Mouse (Mus musculus): ENCODE data around the gene Napa. TPM values are rescaled to one million over a fixed set of nuclear protein-coding genes. Genes with fewer than 3 reads are reported as not detected.

Napa gene
- 166 and 199 TPM in 2 replicates for polyA plus RNA-seq (2012; rRNA removed; ENCODE audit: low replicate concordance)

DNA sequence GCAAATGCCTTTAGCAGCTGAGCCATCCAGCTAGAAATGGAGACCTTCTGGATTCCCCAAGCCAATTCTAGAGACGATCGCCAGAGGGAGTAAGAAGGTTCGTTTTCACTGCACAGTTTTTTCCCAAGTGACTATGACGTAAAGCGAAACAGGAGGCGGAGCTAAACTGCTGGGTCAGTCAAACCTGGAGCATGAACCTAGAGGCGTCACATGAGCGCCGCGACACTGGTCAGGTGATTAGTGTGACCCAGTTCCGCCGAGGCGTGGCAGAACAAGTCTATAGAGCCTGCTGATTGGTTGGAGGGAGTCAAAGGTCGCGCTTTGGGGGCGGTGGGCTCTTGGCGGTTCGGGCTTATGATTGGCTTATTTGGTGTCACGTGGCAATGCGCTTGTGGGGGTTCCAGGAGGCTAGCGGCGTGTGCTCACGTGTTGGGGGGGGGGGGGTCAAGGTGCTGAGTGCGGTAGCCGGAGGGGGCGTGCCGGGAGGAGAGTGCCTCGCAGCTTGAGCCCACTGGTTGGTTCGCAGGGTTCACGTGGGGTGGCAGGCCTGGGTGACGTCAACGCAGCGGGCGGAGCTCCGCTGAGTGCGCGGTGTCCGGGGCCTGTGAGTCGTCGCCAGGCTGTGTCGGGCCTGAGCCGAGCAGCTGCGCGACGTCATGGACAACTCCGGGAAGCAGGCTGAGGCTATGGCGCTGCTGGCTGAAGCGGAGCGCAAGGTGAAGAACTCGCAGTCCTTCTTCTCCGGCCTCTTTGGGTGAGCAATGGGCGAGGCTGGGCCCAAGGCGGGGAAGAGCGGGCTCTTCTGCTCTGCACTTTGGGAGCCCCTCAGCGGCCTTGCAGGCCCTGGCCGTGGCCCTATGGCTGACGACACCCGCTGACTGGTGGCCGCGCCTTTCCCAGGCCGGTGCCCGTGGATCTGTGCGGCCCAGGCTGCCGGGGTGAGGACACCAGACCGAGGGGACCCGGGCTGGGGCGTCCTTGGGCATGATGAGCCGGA lies at the start of gene Napa:
TSS of gene Napa (plus strand) at position 438 of the 997 bp plus-strand sequence.

DNA sequence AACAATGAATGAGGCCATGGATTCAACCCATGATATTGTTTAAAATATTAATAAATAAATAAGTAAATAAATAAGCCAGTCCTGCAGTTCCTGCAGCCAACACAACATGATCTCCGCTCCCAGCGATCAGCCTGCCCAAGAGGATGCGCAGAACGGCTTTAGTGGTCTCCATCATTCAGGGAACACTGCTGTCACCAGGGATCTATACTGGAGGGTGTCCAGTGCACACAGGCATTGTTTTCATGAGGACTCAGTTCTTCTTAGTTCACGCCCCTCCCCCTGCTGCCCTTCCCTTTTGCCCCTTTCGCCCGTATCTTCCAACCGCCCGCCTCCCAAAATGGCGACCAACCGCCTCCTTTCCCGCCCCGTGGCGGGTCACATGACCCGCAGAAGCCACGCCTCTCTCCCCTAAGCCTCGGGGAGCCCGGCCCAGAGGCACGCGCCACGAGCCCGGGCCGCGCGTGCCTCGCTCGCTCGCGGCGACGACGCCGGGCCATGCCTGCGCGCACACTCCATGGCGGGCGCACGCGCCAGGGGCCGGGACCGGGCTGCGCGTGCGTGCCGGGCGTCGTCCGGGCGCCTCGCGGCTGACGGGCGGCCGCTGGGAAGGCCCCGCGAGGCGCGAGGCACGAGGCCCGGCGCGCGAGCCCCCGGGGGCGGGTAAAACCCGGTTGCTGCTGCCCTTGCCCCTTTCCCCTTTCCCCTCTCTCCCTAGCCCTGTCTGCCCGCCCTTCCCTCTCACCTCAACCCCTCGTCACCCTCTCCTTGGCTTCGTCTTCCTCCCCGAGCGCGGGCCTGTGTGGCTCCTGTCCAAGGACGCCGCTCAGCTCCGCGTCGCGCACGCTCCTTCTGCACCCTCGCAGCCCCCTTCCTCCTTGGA lies 36.8 kb upstream of the Napa start, which contains the start of gene Zfp541:
TSS of gene Zfp541 (plus strand) at position 596 of the 880 bp plus-strand sequence.

DNA sequence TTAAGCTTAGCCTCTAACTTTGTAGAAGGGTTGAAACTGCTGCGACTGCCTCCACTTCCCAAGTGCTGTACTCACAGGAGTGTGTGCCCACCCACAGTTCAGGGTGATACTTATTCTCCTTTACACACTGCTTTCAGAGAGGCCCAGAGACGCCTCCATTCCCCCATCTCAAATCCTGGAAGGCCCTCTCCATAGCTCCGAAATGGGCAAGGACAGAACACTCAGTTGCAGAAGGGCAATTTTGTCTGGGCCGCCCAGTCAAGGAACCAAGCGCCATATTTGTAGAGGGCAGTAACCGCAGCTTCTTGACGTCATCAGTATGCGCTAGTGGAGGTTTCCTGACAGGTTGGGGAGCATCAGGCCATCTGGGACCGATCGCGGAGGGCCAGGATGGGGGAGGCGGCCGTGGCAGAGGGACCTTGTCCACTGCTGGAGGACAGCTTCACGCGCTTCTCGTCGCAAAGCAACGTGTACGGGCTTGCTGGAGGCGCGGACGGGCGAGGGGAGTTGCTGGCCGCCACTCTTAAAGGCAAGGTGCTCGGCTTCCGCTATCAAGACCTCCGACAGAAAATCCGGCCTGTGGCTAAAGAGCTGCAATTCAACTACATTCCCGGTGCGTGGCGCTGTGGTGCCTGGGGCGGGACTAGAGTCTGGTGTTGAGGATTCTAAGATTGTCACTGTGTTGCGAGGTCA lies 21.5 kb downstream of the Napa start, which contains the start of gene Kptn:
TSS of gene Kptn (plus strand) at position 327 of the 693 bp plus-strand sequence.

DNA sequence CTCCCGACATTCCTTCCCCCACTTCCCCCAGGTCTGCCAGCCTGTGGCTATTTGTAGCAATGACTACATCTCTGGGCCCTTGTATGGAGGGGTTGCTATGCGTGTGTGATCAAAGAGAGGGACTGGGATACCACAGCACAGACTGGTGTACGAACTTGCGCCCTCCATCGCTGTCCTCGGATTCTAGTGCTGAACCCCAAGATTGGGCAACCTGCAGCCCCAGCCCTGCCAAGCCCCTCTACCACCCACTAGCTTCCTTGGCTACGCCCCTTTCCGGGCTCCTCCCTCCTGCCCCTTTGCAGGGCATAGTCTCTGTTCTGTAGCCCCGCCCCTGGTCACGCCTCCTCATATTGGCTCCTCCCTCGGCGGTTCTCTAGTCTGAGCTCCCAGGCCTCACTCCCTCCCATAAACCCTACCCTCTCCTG lies 31.2 kb downstream of the Napa start, which contains the start of gene Slc8a2:
TSS of gene Slc8a2 (plus strand) at position 406 of the 425 bp plus-strand sequence.

Other genes starting within 250 kb of the Napa start
- not detected in 2 replicates for gene Crx, start 218.5 kb upstream of the Napa start, polyA plus RNA-seq (2012; rRNA removed; ENCODE audit: low replicate concordance)
- not detected in 2 replicates for gene Crxos, start 215.8 kb upstream of the Napa start, polyA plus RNA-seq (2012; rRNA removed; ENCODE audit: low replicate concordance)
- 232 and 417 TPM in 2 replicates for gene Selenow, start 176.1 kb upstream of the Napa start, polyA plus RNA-seq (2012; rRNA removed; ENCODE audit: low replicate concordance)
- 49.3 and 70.6 TPM in 2 replicates for gene Nop53, start 152.4 kb upstream of the Napa start, polyA plus RNA-seq (2012; rRNA removed; ENCODE audit: low replicate concordance)
- gene Ehd2, start 130.9 kb upstream of the Napa start, polyA plus RNA-seq (2012; rRNA removed; ENCODE audit: low replicate concordance), result 13.9 and 16.5 TPM in 2 replicates
- 21.7 and 24.8 TPM in 2 replicates for gene Bicra, start 50.5 kb upstream of the Napa start, polyA plus RNA-seq (2012; rRNA removed; ENCODE audit: low replicate concordance)
- gene Zfp541, start 36.6 kb upstream of the Napa start, polyA plus RNA-seq (2012; rRNA removed; ENCODE audit: low replicate concordance), result 0.04 TPM in 1 of 2 replicates, not detected in the other
- 13.4 and 26.8 TPM in 2 replicates for gene Kptn, start 21.4 kb downstream of the Napa start, polyA plus RNA-seq (2012; rRNA removed; ENCODE audit: low replicate concordance)
- 1.4 and 1.8 TPM in 2 replicates for gene Slc8a2, start 31.4 kb downstream of the Napa start, polyA plus RNA-seq (2012; rRNA removed; ENCODE audit: low replicate concordance)
- gene Meis3, start 76.6 kb downstream of the Napa start, polyA plus RNA-seq (2012; rRNA removed; ENCODE audit: low replicate concordance), result 17.4 and 19.3 TPM in 2 replicates
- gene Dhx34, start 123.6 kb downstream of the Napa start, polyA plus RNA-seq (2012; rRNA removed; ENCODE audit: low replicate concordance), result 29.2 and 30.2 TPM in 2 replicates
- 0.22 and 0.33 TPM in 2 replicates for gene C5ar2, start 145.7 kb downstream of the Napa start, polyA plus RNA-seq (2012; rRNA removed; ENCODE audit: low replicate concordance)
- gene C5ar1, start 161.1 kb downstream of the Napa start, polyA plus RNA-seq (2012; rRNA removed; ENCODE audit: low replicate concordance), result 3.1 and 3.9 TPM in 2 replicates
- gene Inafm1, start 175.2 kb downstream of the Napa start, polyA plus RNA-seq (2012; rRNA removed; ENCODE audit: low replicate concordance), result 123 and 203 TPM in 2 replicates
- gene Ccdc9, start 188.3 kb downstream of the Napa start, polyA plus RNA-seq (2012; rRNA removed; ENCODE audit: low replicate concordance), result 17.7 and 25.4 TPM in 2 replicates
- 26.1 and 54.3 TPM in 2 replicates for gene Bbc3, start 209.9 kb downstream of the Napa start, polyA plus RNA-seq (2012; rRNA removed; ENCODE audit: low replicate concordance)

Data from duodenum, adult 2 months (tissue).